Mouse (Mus musculus) forebrain, embryonic 12.5 days (tissue): Measurements from ENCODE around the gene 1700029J07Rik. TPM values are rescaled to one million over a fixed set of nuclear protein-coding genes. Genes with fewer than 3 reads are reported as not detected.

Experiments
- ATAC-seq: fragments of 200-750 bp; cut with Nextera tagmentation; 2 replicates; pipeline ENCODE4 v1.8.0; 2017; ENCODE audit warnings: moderate TSS enrichment; ENCODE audit not compliant: low FRiP score
- H3K27ac ChIP-seq: fragments of 300-500 bp; sonication (generic); 2 replicates; pipeline ENCODE4 v1.5.1; 2016; ENCODE audit warnings: mild to moderate bottlenecking
- H3K27me3 ChIP-seq: fragments of 300-500 bp; sonication (generic); 2 replicates; pipeline ENCODE4 v1.6.1; 2016; ENCODE audit warnings: mild to moderate bottlenecking
- H3K36me3 ChIP-seq: fragments of 300-500 bp; sonication (generic); replicated peaks from 2 replicates; pipeline ENCODE4 v1.6.1; 2016; ENCODE audit warnings: mild to moderate bottlenecking
- H3K4me1 ChIP-seq: fragments of 300-500 bp; sonication (generic); 2 replicates; pipeline ENCODE4 v1.6.1; 2016
- H3K4me2 ChIP-seq: fragments of 300-500 bp; sonication (generic); 2 replicates; pipeline ENCODE4 v1.6.1; 2016; ENCODE audit warnings: mild to moderate bottlenecking, moderate library complexity
- H3K4me3 ChIP-seq: fragments of 300-500 bp; sonication (generic); replicated peaks from 2 replicates; pipeline ENCODE4 v1.5.1; 2016; ENCODE audit warnings: mild to moderate bottlenecking
- H3K9ac ChIP-seq: fragments of 300-500 bp; sonication (generic); 2 replicates; pipeline ENCODE4 v1.6.1; 2016; ENCODE audit warnings: mild to moderate bottlenecking
- H3K9me3 ChIP-seq: fragments of 300-500 bp; sonication (generic); 2 replicates; pipeline ENCODE4 v1.6.1; 2016
- WGBS: fragments of 180-500 bp; shearing (Covaris S2); methylation state at CpG from one replicate; pipeline ENCODE4 v1.1.7; 2016; 5-methylcytosine and 5-hydroxymethylcytosine counted together
- polyA plus RNA-seq: library from polyadenylated mRNA; unstranded; fragments of >200 nt; fragmentation: Nextera tagmentation; extraction: Ambion mirVana; gene quantifications from 2 replicates; pipeline ENCODE4 v1.2.1, GENCODE M21; 2016

The 1700029J07Rik gene
- polyA plus RNA-seq, 1 experiment from 2014 or later = 3.7 TPM

GRCm38 (mm10) chr8:45922116-45922515 lies 52.9 kb downstream of the 1700029J07Rik start:
- Histone ChIP-seq H3K4me1 (no peaks in the 10 kb centered on the region), H3K9me3 (no peaks in the 10 kb centered on the region), H3K4me2 (no peak overlapping the region), H3K9ac (no peak overlapping the region), H3K36me3 (no peaks in the 10 kb centered on the region), H3K4me3 (no peak overlapping the region), H3K27ac (no peak overlapping the region), H3K27me3 (no peaks in the 10 kb centered on the region)
- 96% methylated on average over 7 of the region's 7 CpGs for WGBS
- ATAC-seq = no peak

- ATAC-seq = no peak
- Histone ChIP-seq H3K9me3 (no peaks in the 10 kb centered on the region), H3K4me3 (no peak overlapping the region), H3K9ac (no peak overlapping the region), H3K27ac (no peak overlapping the region), H3K4me1 (no peaks in the 10 kb centered on the region), H3K36me3 (no peaks in the 10 kb centered on the region), H3K4me2 (no peak overlapping the region), H3K27me3 (no peaks in the 10 kb centered on the region)
- 89% methylated on average over 7 of the region's 7 CpGs for WGBS
Observed at GRCm38 (mm10) chr8:45920392-45920791, 54.7 kb downstream of the 1700029J07Rik start.

- H3K9me3 ChIP-seq = no peaks in the 10 kb centered on the region
- H3K9ac ChIP-seq = no peak overlapping the region
- H3K4me2 ChIP-seq = no peak overlapping the region
- no peaks in the 10 kb centered on the region for H3K27me3 ChIP-seq
- no peaks in the 10 kb centered on the region for H3K4me1 ChIP-seq
- WGBS = 86% methylated on average over 15 of the region's 15 CpGs
- H3K4me3 ChIP-seq = no peak overlapping the region
- ATAC-seq = no peak
- no peak overlapping the region for H3K27ac ChIP-seq
- H3K36me3 ChIP-seq = no peaks in the 10 kb centered on the region
Observed at GRCm38 (mm10) chr8:45918891-45919290, 56.2 kb downstream of the 1700029J07Rik start.

- no peaks in the 10 kb centered on the region for H3K27me3 ChIP-seq
- ATAC-seq = no peak
- H3K4me3 ChIP-seq = no peak overlapping the region
- 84% methylated on average over 20 of the region's 20 CpGs for WGBS
- H3K9me3 ChIP-seq = no peaks in the 10 kb centered on the region
- no peaks in the 10 kb centered on the region for H3K36me3 ChIP-seq
- H3K4me1 ChIP-seq = no peaks in the 10 kb centered on the region
- H3K27ac ChIP-seq = no peak overlapping the region
- H3K9ac ChIP-seq = no peak overlapping the region
- no peak overlapping the region for H3K4me2 ChIP-seq
Observed at GRCm38 (mm10) chr8:45917040-45917679, 57.9 kb downstream of the 1700029J07Rik start.

GRCm38 (mm10) chr8:45916496-45916895 lies 58.6 kb downstream of the 1700029J07Rik start:
- Histone ChIP-seq H3K36me3 (no peaks in the 10 kb centered on the region), H3K4me3 (no peak overlapping the region), H3K27ac (no peak overlapping the region), H3K27me3 (no peaks in the 10 kb centered on the region), H3K4me2 (no peak overlapping the region), H3K9ac (no peak overlapping the region), H3K9me3 (no peaks in the 10 kb centered on the region), H3K4me1 (no peaks in the 10 kb centered on the region)
- 88% methylated on average over 3 of the region's 3 CpGs for WGBS
- ATAC-seq = no peak

- H3K4me2 ChIP-seq = no peak overlapping the region
- no peaks in the 10 kb centered on the region for H3K36me3 ChIP-seq
- H3K9me3 ChIP-seq = no peaks in the 10 kb centered on the region
- 86% methylated on average over 11 of the region's 11 CpGs for WGBS
- H3K9ac ChIP-seq = no peak overlapping the region
- ATAC-seq = no peak
- no peaks in the 10 kb centered on the region for H3K27me3 ChIP-seq
- H3K4me1 ChIP-seq = peaks cover 3% of the 10 kb centered on the region
- no peak overlapping the region for H3K4me3 ChIP-seq
- H3K27ac ChIP-seq = no peak overlapping the region
Observed at GRCm38 (mm10) chr8:45913707-45914106, 61.3 kb downstream of the 1700029J07Rik start.

GRCm38 (mm10) chr8:45906251-45906619 lies 68.8 kb downstream of the 1700029J07Rik start:
- H3K36me3 ChIP-seq = no peaks in the 10 kb centered on the region
- ATAC-seq = peak; percentile 36; the same call in 1 of the 2 replicates
- H3K4me1 ChIP-seq = peaks cover 17% of the 10 kb centered on the region
- no peaks in the 10 kb centered on the region for H3K9me3 ChIP-seq
- H3K9ac ChIP-seq = no peak overlapping the region
- H3K27me3 ChIP-seq = peaks cover 14% of the 10 kb centered on the region
- WGBS = 36% methylated on average over 4 of the region's 4 CpGs
- H3K4me2 ChIP-seq = no peak overlapping the region
- H3K27ac ChIP-seq = no peak overlapping the region
- H3K4me3 ChIP-seq = no peak overlapping the region

- H3K36me3 ChIP-seq = no peaks in the 10 kb centered on the region
- no peak overlapping the region for H3K27ac ChIP-seq
- peaks cover 14% of the 10 kb centered on the region for H3K27me3 ChIP-seq
- no peak overlapping the region for H3K9ac ChIP-seq
- H3K4me3 ChIP-seq = no peak overlapping the region
- H3K9me3 ChIP-seq = no peaks in the 10 kb centered on the region
- 28% methylated on average over 7 of the region's 7 CpGs for WGBS
- H3K4me1 ChIP-seq = peaks cover 17% of the 10 kb centered on the region
- H3K4me2 ChIP-seq = no peak overlapping the region
- peak; percentile 53; the same call in 1 of the 2 replicates for ATAC-seq
Observed at GRCm38 (mm10) chr8:45905591-45906250, 69.3 kb downstream of the 1700029J07Rik start.

- 58% methylated on average over 3 of the region's 3 CpGs for WGBS
Observed at GRCm38 (mm10) chr8:45903659-45904058, 71.4 kb downstream of the 1700029J07Rik start.

More at GRCm38 (mm10) chr8:45903659-45904058, 71.4 kb downstream of the 1700029J07Rik start:
- Histone ChIP-seq H3K4me1 (peaks cover 17% of the 10 kb centered on the region; the same call in 1 of the 2 replicates), H3K9me3 (no peaks in the 10 kb centered on the region), H3K36me3 (no peaks in the 10 kb centered on the region), H3K27ac (no peak overlapping the region), H3K4me3 (no peak overlapping the region), H3K27me3 (peaks cover 14% of the 10 kb centered on the region), H3K9ac (no peak overlapping the region), H3K4me2 (no peak overlapping the region)
- ATAC-seq = no peak

Other genes with a start within 250 kb of the 1700029J07Rik start
- 12.5 and 14.0 TPM in 2 replicates for gene Pdlim3, start 89.8 kb downstream of the 1700029J07Rik start, polyA plus RNA-seq
- 0.08 and 0.13 TPM in 2 replicates for gene Ccdc110, start 40.6 kb downstream of the 1700029J07Rik start, polyA plus RNA-seq
- 56.5 and 61.5 TPM in 2 replicates for gene Ufsp2, start 276 bp upstream of the 1700029J07Rik start, polyA plus RNA-seq
- 0.45 and 0.56 TPM in 2 replicates for gene Lrp2bp, start 24.1 kb upstream of the 1700029J07Rik start, polyA plus RNA-seq
- gene Ankrd37, start 30.5 kb upstream of the 1700029J07Rik start, polyA plus RNA-seq = 17.2 and 20.6 TPM in 2 replicates
- 22.4 and 22.9 TPM in 2 replicates for gene Cfap97, start 176.5 kb upstream of the 1700029J07Rik start, polyA plus RNA-seq
- 4.1 and 4.5 TPM in 2 replicates for gene Snx25, start 176.9 kb upstream of the 1700029J07Rik start, polyA plus RNA-seq
- gene Slc25a4, start 236.0 kb upstream of the 1700029J07Rik start, polyA plus RNA-seq = 448 and 462 TPM in 2 replicates